Mouse (Mus musculus): ENCODE measurements around the gene Krt8.

DNA sequence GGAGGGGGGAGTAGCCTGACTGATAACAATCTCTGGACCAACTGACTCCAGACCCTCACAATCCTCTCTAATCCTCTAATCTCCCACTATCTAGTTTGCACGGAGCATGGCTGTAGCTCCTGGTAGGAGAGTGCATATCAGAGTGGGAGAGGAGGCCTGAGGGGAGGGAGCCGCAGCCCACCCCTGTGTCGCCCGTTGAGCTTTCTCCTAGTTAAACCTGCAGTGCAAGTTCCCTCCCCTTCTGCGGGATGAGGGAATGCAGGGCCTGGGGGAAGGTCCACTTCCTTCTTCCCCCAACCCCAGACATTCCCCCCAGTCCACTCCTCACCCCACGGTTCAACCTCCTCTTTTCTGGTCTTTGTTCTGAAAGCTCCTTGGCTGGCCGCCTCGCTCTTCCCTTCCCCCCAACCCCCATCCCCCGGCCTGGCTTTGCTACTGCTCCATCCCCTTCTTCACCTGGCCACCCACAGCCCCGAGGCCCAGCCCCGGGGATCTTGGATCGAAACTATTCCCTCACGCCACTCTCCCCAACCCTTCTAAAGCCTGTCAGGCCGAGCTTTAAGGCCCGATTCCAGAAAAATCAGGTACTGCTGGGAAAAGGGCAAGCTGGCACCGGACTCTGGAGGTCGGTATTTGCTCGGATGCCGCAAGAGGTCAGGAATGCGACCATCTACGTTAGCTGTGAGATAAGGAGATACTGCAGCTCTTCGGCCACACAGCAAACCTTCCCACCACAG lies 21.0 kb upstream of the Krt8 start:
- TF ChIP-seq CTCF (IDR thresholded peaks at IDR 0.05; ENCODE audit: extremely low read depth, insufficient read depth, low read length): no peak
- TF ChIP-seq POLR2A (IDR thresholded peaks at IDR 0.05; ENCODE audit: extremely low read depth, insufficient read depth, low read length): no peak
